ENCODE assay signal across 9 mouse cellular contexts in genomic region chr11:120538485-120538884, GRCm38 (mm10). TPM values are rescaled to one million over a fixed set of nuclear protein-coding genes. Genes with fewer than 3 reads are reported as not detected.
DNase-seq lines count a peak whose midpoint lies in the region; ATAC-seq and TF ChIP-seq lines count a peak whose summit lies in the region.
"Had no signal": no experiment of that assay in that cellular context is flagged by ENCODE, and none has a peak within 500 bp of the region (broad histone marks: within the 10 kb centered on the region; RNA-seq: fewer than 3 reads in every experiment).

No protein-coding gene starts in this region.

- H3K4me2 ChIP-seq in liver, embryonic 12.5 days = no peak overlapping the region
- H3K4me2 ChIP-seq in liver, embryonic 11.5 days = no peak overlapping the region
- H3K4me2 ChIP-seq in embryonic facial prominence, embryonic 12.5 days (replicated peaks) = no peak overlapping the region
- no peak overlapping the region for H3K4me2 ChIP-seq in limb, embryonic 13.5 days (replicated peaks)

- no peak for TF ChIP-seq POLR2A in thymus, adult 2 months (IDR thresholded peaks at IDR 0.05; ENCODE audit: control insufficient read depth, extremely low read depth, insufficient read depth, low read length, poor library complexity)

- peaks cover 13% of the 10 kb centered on the region for H3K36me3 ChIP-seq in liver, embryonic 12.5 days
- H3K36me3 ChIP-seq in liver, embryonic 11.5 days (ENCODE audit: control insufficient read depth, insufficient read depth, low read length) = peaks cover 6% of the 10 kb centered on the region; the same call in 1 of the 2 replicates
- H3K36me3 ChIP-seq in embryonic facial prominence, embryonic 12.5 days = peaks cover 21% of the 10 kb centered on the region
- H3K36me3 ChIP-seq in limb, embryonic 13.5 days = peaks cover 21% of the 10 kb centered on the region
- peaks cover 9% of the 10 kb centered on the region; the same call in 1 of the 2 replicates for H3K36me3 ChIP-seq in thymus, adult 2 months (ENCODE audit: control insufficient read depth, insufficient read depth, low read length)

- no peak for TF ChIP-seq CTCF in thymus, adult 2 months (IDR thresholded peaks at IDR 0.05; ENCODE audit: borderline replicate concordance, control insufficient read depth, extremely low read depth, insufficient read depth, low read length, poor library complexity)

- ATAC-seq in liver, embryonic 12.5 days = no peak
- ATAC-seq in liver, embryonic 11.5 days (replicated peaks; ENCODE audit: low FRiP score) = no peak
- ATAC-seq in embryonic facial prominence, embryonic 12.5 days (ENCODE audit: insufficient number of reproducible peaks, insufficient read depth, low FRiP score, low TSS enrichment) = no peak
- ATAC-seq in limb, embryonic 13.5 days (ENCODE audit: low FRiP score, low read depth) = no peak

- H3K4me3 ChIP-seq in liver, embryonic 12.5 days = no peak overlapping the region
- no peak overlapping the region for H3K4me3 ChIP-seq in liver, embryonic 11.5 days (ENCODE audit: low read depth, low read length)
- H3K4me3 ChIP-seq in embryonic facial prominence, embryonic 12.5 days = no peak overlapping the region
- H3K4me3 ChIP-seq in limb, embryonic 13.5 days = no peak overlapping the region
- H3K4me3 ChIP-seq in thymus, adult 2 months (ENCODE audit: control insufficient read depth, insufficient read depth, low read length) = no peak overlapping the region

- H3K9ac ChIP-seq in liver, embryonic 12.5 days = no peak overlapping the region
- H3K9ac ChIP-seq in liver, embryonic 11.5 days (ENCODE audit: low read depth, low read length) = no peak overlapping the region
- H3K9ac ChIP-seq in embryonic facial prominence, embryonic 12.5 days = no peak overlapping the region
- H3K9ac ChIP-seq in limb, embryonic 13.5 days = no peak overlapping the region

- no peaks in the 10 kb centered on the region for H3K9me3 ChIP-seq in liver, embryonic 12.5 days (replicated peaks)
- H3K9me3 ChIP-seq in liver, embryonic 11.5 days (ENCODE audit: control insufficient read depth, low read length) = no peaks in the 10 kb centered on the region
- H3K9me3 ChIP-seq in embryonic facial prominence, embryonic 12.5 days = no peaks in the 10 kb centered on the region
- H3K9me3 ChIP-seq in limb, embryonic 13.5 days = no peaks in the 10 kb centered on the region

- peaks cover 24% of the 10 kb centered on the region for H3K4me1 ChIP-seq in liver, embryonic 12.5 days
- H3K4me1 ChIP-seq in liver, embryonic 11.5 days (replicated peaks; ENCODE audit: control insufficient read depth, insufficient read depth, low read length) = peaks cover 11% of the 10 kb centered on the region
- H3K4me1 ChIP-seq in embryonic facial prominence, embryonic 12.5 days = peaks cover 24% of the 10 kb centered on the region
- H3K4me1 ChIP-seq in limb, embryonic 13.5 days = peaks cover 28% of the 10 kb centered on the region
- peaks cover 7% of the 10 kb centered on the region for H3K4me1 ChIP-seq in thymus, adult 2 months (replicated peaks; ENCODE audit: control insufficient read depth, insufficient read depth, low read length)

- H3K27ac ChIP-seq in liver, embryonic 12.5 days = peak overlapping the region; percentile 11; the same call in 1 of the 2 replicates
- no peak overlapping the region for H3K27ac ChIP-seq in liver, embryonic 11.5 days (ENCODE audit: low read depth, low read length)
- H3K27ac ChIP-seq in embryonic facial prominence, embryonic 12.5 days = peak overlapping the region; percentile 14; the same call in 1 of the 2 replicates
- H3K27ac ChIP-seq in limb, embryonic 13.5 days = peak overlapping the region; percentile 67; the same call in 1 of the 2 replicates
- H3K27ac ChIP-seq in thymus, adult 2 months (ENCODE audit: control insufficient read depth, insufficient read depth, low read length) = no peak overlapping the region

- peaks cover 35% of the 10 kb centered on the region for H3K27me3 ChIP-seq in liver, embryonic 12.5 days (replicated peaks)
- peaks cover 9% of the 10 kb centered on the region for H3K27me3 ChIP-seq in liver, embryonic 11.5 days (replicated peaks; ENCODE audit: control insufficient read depth, insufficient read depth, low read length)
- H3K27me3 ChIP-seq in embryonic facial prominence, embryonic 12.5 days = peaks cover 7% of the 10 kb centered on the region
- H3K27me3 ChIP-seq in limb, embryonic 13.5 days = peaks cover 22% of the 10 kb centered on the region
- H3K27me3 ChIP-seq in thymus, adult 2 months (ENCODE audit: control insufficient read depth, insufficient read depth, low read length) = no peaks in the 10 kb centered on the region

- DNase-seq in liver, embryonic 11.5 days (ENCODE audit: low spot score) = no peak
- peak; percentile 90 for DNase-seq in heart, postnatal 4 days
- DNase-seq in thymus, postnatal 10 days (ENCODE audit: low spot score in 2 of 2) = no peak
- DNase-seq in thymus, adult 2 months = no peak
- no peak for DNase-seq in spleen, adult 18-20 months

- 61% methylated on average over 3 of the region's 3 CpGs for WGBS in liver, embryonic 12.5 days (ENCODE audit: insufficient replicate concordance)
- 77% methylated on average over 3 of the region's 3 CpGs for WGBS in liver, embryonic 11.5 days
- WGBS in embryonic facial prominence, embryonic 12.5 days = 81% methylated on average over 3 of the region's 3 CpGs
- WGBS in limb, embryonic 13.5 days = 80% methylated on average over 3 of the region's 3 CpGs
- WGBS in thymus, adult 2 months = 84% methylated on average over 3 of the region's 3 CpGs

RNA-seq across cellular contexts. Expression of gene Gcgr, which starts 8.0 kb away (rescaled TPM):
- 8.5 and 9.6 TPM in 2 replicates for polyA plus RNA-seq in liver, embryonic 12.5 days (2016; fragmentation: Nextera tagmentation; extraction: Ambion mirVana)
- 7.6 and 7.7 TPM in 2 replicates for polyA plus RNA-seq in liver, embryonic 11.5 days (2014; fragmentation: Nextera tagmentation; extraction: Ambion mirVana)
- polyA plus RNA-seq in embryonic facial prominence, embryonic 12.5 days (2016; fragmentation: Nextera tagmentation; extraction: Ambion mirVana) = 1.7 and 2.1 TPM in 2 replicates
- total RNA-seq in heart, postnatal 4 days (2021) = 1 to 10 TPM; 1.7 to 1.8 TPM
- 6.3 and 7.3 TPM in 2 replicates for polyA plus RNA-seq in limb, embryonic 13.5 days (2015; fragmentation: Nextera tagmentation; extraction: Ambion mirVana)
- 1.0 TPM in 2 replicates for polyA plus RNA-seq in thymus, adult 2 months (2012; rRNA removed)

RNA-seq across cellular contexts. Expression of gene Mcrip1, which starts 11.0 kb away (rescaled TPM):
- polyA plus RNA-seq in liver, embryonic 12.5 days (2016; fragmentation: Nextera tagmentation; extraction: Ambion mirVana) = 60.4 and 61.8 TPM in 2 replicates
- polyA plus RNA-seq in liver, embryonic 11.5 days (2014; fragmentation: Nextera tagmentation; extraction: Ambion mirVana) = 117 and 123 TPM in 2 replicates
- 234 and 242 TPM in 2 replicates for polyA plus RNA-seq in embryonic facial prominence, embryonic 12.5 days (2016; fragmentation: Nextera tagmentation; extraction: Ambion mirVana)
- 10 to 100 TPM; 76.5 to 82.6 TPM for total RNA-seq in heart, postnatal 4 days (2021)
- 245 TPM in 2 replicates for polyA plus RNA-seq in limb, embryonic 13.5 days (2015; fragmentation: Nextera tagmentation; extraction: Ambion mirVana)
- polyA plus RNA-seq in thymus, adult 2 months (2012; rRNA removed) = 167 and 191 TPM in 2 replicates

RNA-seq across cellular contexts. Expression of gene Ppp1r27, which starts 12.4 kb away (rescaled TPM):
- not detected in 2 replicates for polyA plus RNA-seq in liver, embryonic 12.5 days (2016; fragmentation: Nextera tagmentation; extraction: Ambion mirVana)
- not detected in 2 replicates for polyA plus RNA-seq in liver, embryonic 11.5 days (2014; fragmentation: Nextera tagmentation; extraction: Ambion mirVana)
- polyA plus RNA-seq in embryonic facial prominence, embryonic 12.5 days (2016; fragmentation: Nextera tagmentation; extraction: Ambion mirVana) = 0.36 TPM in 1 of 2 replicates, not detected in the other
- under 1 TPM in 1 of 2 experiments, not detected in 1; 0.83 TPM for total RNA-seq in heart, postnatal 4 days (2021)
- 0.59 and 0.94 TPM in 2 replicates for polyA plus RNA-seq in limb, embryonic 13.5 days (2015; fragmentation: Nextera tagmentation; extraction: Ambion mirVana)
- polyA plus RNA-seq in thymus, adult 2 months (2012; rRNA removed) = 5.0 and 6.4 TPM in 2 replicates
- total RNA-seq: ES-E14 had no signal

RNA-seq across cellular contexts. Expression of gene P4hb, which starts 34.6 kb away (rescaled TPM):
- 443 and 468 TPM in 2 replicates for polyA plus RNA-seq in liver, embryonic 12.5 days (2016; fragmentation: Nextera tagmentation; extraction: Ambion mirVana)
- 648 and 680 TPM in 2 replicates for polyA plus RNA-seq in liver, embryonic 11.5 days (2014; fragmentation: Nextera tagmentation; extraction: Ambion mirVana)
- polyA plus RNA-seq in embryonic facial prominence, embryonic 12.5 days (2016; fragmentation: Nextera tagmentation; extraction: Ambion mirVana) = 622 and 637 TPM in 2 replicates
- total RNA-seq in heart, postnatal 4 days (2021) = 100 to 1,000 TPM; 353 to 365 TPM
- polyA plus RNA-seq in limb, embryonic 13.5 days (2015; fragmentation: Nextera tagmentation; extraction: Ambion mirVana) = 775 and 791 TPM in 2 replicates
- polyA plus RNA-seq in thymus, adult 2 months (2012; rRNA removed) = 125 and 139 TPM in 2 replicates

RNA-seq across cellular contexts. Expression of gene Arhgdia, which starts 42.9 kb away (rescaled TPM):
- 337 and 356 TPM in 2 replicates for polyA plus RNA-seq in liver, embryonic 12.5 days (2016; fragmentation: Nextera tagmentation; extraction: Ambion mirVana)
- 557 and 561 TPM in 2 replicates for polyA plus RNA-seq in liver, embryonic 11.5 days (2014; fragmentation: Nextera tagmentation; extraction: Ambion mirVana)
- 561 and 568 TPM in 2 replicates for polyA plus RNA-seq in embryonic facial prominence, embryonic 12.5 days (2016; fragmentation: Nextera tagmentation; extraction: Ambion mirVana)
- total RNA-seq in heart, postnatal 4 days (2021) = 100 to 1,000 TPM; 296 to 308 TPM
- polyA plus RNA-seq in limb, embryonic 13.5 days (2015; fragmentation: Nextera tagmentation; extraction: Ambion mirVana) = 530 and 555 TPM in 2 replicates
- polyA plus RNA-seq in thymus, adult 2 months (2012; rRNA removed) = 1,184 and 1,219 TPM in 2 replicates

Comparison
In these comparisons a context has a peak if more than half of its experiments do, and no peak if none do; other contexts are left out.
1. H3K27ac ChIP-seq: peak in liver, embryonic 12.5 days (single experiment), embryonic facial prominence, embryonic 12.5 days (single experiment) and limb, embryonic 13.5 days (single experiment); none in liver, embryonic 11.5 days (single experiment) and thymus, adult 2 months (single experiment).